Mouse (Mus musculus): ENCODE results near the gene Cinp. TPM values are rescaled to one million over a fixed set of nuclear protein-coding genes. Genes with fewer than 3 reads are reported as not detected.

The Cinp gene
- total RNA-seq, 1 experiment from 2014 or later = 27.8 TPM

GRCm38 (mm10) chr12:110840348-110841198 lies 48.4 kb downstream of the Cinp start, which contains the start of gene Mok:
Gene Mok (minus strand): TSS chr12:110840939.
- ATAC-seq (replicated peaks; ENCODE audit: insufficient number of reproducible peaks, low FRiP score, low TSS enrichment, poor library complexity, severe bottlenecking) = peak; percentile 60

- no peak for ATAC-seq (replicated peaks; ENCODE audit: insufficient number of reproducible peaks, low FRiP score, low TSS enrichment, poor library complexity, severe bottlenecking)
Measured at GRCm38 (mm10) chr12:110837850-110838249, 51.1 kb downstream of the Cinp start.

- ATAC-seq (replicated peaks; ENCODE audit: insufficient number of reproducible peaks, low FRiP score, low TSS enrichment, poor library complexity, severe bottlenecking) = peak; percentile 41; the same call in 1 of the 2 replicates
Measured at GRCm38 (mm10) chr12:110837192-110837841, 51.6 kb downstream of the Cinp start.

DNA sequence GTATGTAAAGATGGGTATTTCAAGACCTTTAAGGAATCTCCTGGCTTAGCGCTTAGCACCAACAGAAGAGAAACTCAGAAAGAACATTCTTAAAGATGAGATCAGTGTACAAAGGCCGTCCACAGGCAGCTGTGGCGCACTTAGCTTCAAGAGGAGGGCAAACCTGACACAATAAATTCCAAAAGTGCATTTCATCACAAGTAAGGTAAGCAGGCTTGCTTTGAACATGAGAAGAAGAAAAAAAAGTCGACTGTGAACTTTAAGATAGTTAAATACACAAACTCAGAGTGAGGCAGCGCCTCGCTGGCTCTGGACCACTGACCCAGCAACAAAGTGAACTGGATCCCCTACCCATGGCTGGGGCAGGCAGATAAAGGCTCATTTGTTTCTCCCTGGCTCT lies 52.2 kb downstream of the Cinp start:
- ATAC-seq (replicated peaks; ENCODE audit: insufficient number of reproducible peaks, low FRiP score, low TSS enrichment, poor library complexity, severe bottlenecking) = no peak

DNA sequence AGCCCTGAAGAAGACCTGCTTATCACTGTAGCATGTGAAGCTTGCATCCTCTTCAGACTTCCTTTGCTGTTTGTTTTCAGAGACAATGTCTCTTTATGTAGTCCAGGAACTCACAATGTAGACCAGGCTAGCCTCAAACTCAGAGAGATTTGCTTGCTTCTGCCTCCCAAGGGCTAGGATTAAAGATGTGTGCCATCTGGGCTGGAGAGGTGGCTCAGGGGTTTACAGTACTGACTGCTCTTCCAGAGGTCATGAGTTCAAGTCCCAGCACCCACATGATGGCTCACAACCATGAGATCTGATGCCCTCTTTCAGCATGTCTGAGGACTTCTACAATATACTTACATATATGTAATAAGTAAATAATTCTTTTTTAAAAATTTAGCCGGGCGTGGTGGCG lies 53.8 kb downstream of the Cinp start:
- ATAC-seq (replicated peaks; ENCODE audit: insufficient number of reproducible peaks, low FRiP score, low TSS enrichment, poor library complexity, severe bottlenecking) = no peak

DNA sequence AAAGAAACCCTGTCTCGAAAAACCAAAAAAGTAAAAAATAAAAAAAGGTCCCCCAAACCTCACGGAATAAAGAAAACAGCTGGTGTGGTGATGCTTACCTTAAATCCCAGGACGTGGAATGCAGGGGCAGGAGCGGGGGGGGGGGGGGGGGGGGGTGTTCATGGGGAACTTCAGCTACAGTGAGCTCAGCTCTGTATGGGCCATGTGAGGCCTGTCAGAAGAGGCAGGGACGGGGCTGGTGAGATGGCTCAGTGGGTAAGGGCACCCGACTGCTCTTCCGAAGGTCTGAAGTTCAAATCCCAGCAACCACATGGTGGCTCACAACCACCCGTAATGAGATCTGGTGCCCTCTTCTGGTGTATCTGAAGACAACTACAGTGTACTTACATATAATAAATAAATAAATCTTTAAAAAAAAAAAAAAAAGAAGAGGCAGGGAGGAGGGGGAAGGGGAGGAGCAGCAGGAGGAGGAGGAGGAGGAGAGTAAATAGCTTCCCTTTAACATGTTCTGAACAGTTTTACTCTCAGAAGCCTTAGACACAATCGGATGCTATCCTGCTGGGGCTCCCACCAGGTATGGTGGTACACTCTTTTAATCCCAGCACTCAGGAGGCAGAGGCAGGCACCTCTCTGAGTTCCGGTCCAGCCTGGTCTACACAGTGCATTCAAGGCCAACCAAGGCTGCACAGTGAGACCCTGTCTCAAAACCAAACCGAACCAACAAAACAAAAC lies 58.5 kb downstream of the Cinp start:
- no peak for ATAC-seq (replicated peaks; ENCODE audit: insufficient number of reproducible peaks, low FRiP score, low TSS enrichment, poor library complexity, severe bottlenecking)

DNA sequence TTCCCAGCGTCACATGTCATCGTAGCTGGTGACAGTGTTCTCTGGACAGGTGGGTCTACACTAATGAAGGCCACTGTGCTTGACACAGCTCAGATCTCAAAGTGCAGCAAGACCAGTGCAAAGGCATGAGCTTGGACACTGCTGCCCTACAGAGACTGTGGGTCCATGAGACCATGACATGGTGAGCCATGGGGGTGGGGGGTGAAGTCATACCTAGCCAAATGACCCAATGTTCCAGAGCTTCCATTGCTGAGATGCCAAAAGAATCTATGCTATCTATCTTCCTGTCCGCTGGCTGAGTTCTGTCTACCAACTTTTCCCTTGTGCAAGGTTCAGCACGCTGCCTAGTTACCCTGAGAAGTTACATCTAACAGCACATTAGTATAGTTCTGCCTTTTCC lies 60.0 kb downstream of the Cinp start:
- ATAC-seq (replicated peaks; ENCODE audit: insufficient number of reproducible peaks, low FRiP score, low TSS enrichment, poor library complexity, severe bottlenecking) = no peak

Other genes with a start within 250 kb of the Cinp start
- gene 1700001K19Rik, start 206.5 kb downstream of the Cinp start, total RNA-seq (2017) = not detected in 3 replicates
- 735 to 877 TPM (median 802 TPM) in 3 replicates for gene Hsp90aa1, start 186.4 kb downstream of the Cinp start, total RNA-seq (2017)
- gene Wdr20, start 151.2 kb downstream of the Cinp start, total RNA-seq (2017) = 42.6 to 73.3 TPM (median 57.7 TPM) in 3 replicates
- 0.10 to 0.32 TPM in 2 of 3 replicates, not detected in the other for gene Mok, start 48.2 kb downstream of the Cinp start, total RNA-seq (2017)
- 6.5 to 11.1 TPM (median 9.0 TPM) in 3 replicates for gene Zfp839, start 38.9 kb downstream of the Cinp start, total RNA-seq (2017)
- gene Tecpr2, start 119 bp upstream of the Cinp start, total RNA-seq (2017) = 3.7 to 4.9 TPM (median 3.8 TPM) in 3 replicates
- gene Ankrd9, start 89.9 kb upstream of the Cinp start, total RNA-seq (2017) = 3.8 to 5.8 TPM (median 5.5 TPM) in 3 replicates
- 12.4 to 20.5 TPM (median 14.2 TPM) in 3 replicates for gene Rcor1, start 150.2 kb upstream of the Cinp start, total RNA-seq (2017)